Mouse (Mus musculus) kidney, adult 11 months (tissue): ENCODE measurements around the gene Aldh3b1.
A peak's percentile ranks its signal among the peaks of the same experiment; 100 is the strongest.

ENCODE experiments used
- DNase-seq: peaks from one replicate; pipeline ENCODE4 v3.0.0; 2022

The Aldh3b1 gene

GRCm38 (mm10) chr19:3942986-3943735 lies 13.6 kb upstream of the Aldh3b1 start:
- DNase-seq = peak; percentile 52

- no peak for DNase-seq
These were observed 12.7 kb upstream of the Aldh3b1 start for GRCm38 (mm10) chr19:3942315-3942714.

- DNase-seq = peak; percentile 69
These were observed 6.6 kb upstream of the Aldh3b1 start for GRCm38 (mm10) chr19:3935896-3936850.

DNA sequence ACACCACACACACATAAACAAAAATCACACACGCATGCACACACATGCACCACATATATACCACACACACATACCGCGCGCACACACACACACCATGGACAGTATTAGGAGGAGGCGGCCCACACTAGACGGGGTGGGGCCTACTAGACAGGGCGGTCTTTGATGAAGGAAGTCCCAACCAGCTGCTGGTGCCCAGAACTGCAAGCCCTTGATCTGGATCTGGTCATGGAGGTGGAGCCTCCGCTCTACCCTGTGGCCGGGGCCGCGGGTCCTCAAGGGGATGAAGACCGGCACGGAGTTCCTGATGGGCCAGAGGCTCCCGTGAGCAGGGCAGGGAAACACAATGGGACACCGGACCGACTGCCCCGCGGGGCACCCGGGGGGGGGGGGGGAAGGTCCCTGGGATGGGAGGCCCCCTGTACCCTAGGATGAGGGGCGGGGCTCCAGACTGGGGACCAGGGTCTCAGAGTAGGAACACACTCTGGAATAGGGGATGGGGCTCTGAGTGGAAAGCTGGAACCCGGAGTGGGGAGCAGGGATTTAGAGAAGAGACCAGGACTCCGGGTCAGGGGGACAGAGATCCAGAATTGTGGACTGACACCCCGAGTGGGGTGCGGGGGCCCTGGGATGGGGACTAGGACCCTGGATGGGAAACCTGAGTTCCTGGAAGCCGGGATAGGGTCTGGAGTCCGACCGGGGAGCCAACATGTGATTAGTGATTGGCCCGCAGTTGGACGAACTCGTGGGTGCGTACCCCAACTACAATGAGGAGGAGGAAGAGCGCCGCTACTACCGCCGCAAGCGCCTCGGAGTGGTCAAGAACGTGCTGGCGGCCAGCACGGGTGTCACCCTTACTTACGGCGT lies 5.7 kb upstream of the Aldh3b1 start, which contains the start of gene Unc93b1:
Unc93b1 (plus strand) TSS at position 155 of the 864 bp plus-strand sequence.
- peak; percentile 73 for DNase-seq

DNA sequence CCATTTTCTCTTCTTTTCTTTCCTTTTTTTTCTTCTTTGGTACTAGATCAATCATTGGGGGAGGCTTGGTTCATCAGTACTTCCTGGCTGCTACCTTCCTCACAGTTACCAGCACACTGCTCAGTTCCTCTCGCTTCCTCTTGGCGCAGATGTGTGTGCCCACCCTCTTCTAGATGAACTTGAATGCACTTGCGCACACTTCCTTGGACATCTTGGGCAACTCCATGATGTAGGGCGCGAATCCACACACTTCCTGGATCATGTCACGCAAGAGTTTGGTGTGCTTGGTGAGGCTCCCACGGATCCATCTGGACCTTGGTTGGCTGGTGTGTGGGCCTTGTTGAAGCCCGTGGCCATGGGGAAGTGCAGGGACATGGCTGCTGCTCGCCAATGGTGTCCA lies 2.1 kb upstream of the Aldh3b1 start:
- no peak for DNase-seq

GRCm38 (mm10) chr19:3930262-3931057 lies 852 bp upstream of the Aldh3b1 start:
- no peak for DNase-seq

GRCm38 (mm10) chr19:3928779-3929178 lies 829 bp downstream of the Aldh3b1 start:
- DNase-seq = no peak

- DNase-seq = no peak
These were observed 1.6 kb downstream of the Aldh3b1 start for GRCm38 (mm10) chr19:3927989-3928388.

DNA sequence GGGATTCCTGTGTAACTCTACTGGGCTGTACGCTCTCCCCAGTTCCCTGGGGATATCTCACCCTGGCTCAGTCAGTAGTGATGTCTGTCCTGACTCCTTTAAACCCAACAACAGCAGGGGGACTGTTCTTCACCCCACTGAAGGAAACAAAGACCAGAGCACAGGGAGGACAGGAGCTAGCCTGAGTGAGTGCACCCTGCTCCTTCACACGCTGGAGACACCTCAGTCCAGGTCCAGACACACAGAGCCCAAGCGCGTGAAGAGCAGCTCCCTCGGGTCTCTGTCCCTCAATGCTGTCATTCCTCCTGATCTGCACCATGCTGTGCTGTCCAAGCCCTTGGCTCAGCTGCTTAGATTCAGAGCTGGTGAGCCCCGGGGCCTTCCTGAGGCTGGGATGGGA lies 2.9 kb downstream of the Aldh3b1 start:
- no peak for DNase-seq

DNA sequence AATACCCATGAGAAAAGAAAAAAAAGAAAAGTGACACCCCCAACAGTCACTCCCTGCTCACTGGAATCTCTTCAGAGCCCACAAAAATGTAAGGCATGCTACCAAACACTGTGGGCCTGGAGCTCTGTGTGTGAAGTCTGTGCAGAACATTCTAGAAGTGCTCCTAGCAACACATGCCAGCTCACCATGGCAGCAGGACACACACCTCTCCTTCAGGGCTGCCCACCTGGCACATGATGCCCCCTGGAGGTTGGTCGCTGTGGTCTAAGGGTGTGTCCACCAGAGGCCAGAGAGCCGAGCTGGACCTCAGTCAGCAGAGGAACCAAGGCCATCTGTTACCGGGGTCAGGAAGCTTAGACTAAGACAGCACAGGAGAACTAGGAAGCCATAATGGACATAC lies 3.3 kb downstream of the Aldh3b1 start:
- DNase-seq = no peak

- DNase-seq = no peak
These were observed 3.7 kb downstream of the Aldh3b1 start for GRCm38 (mm10) chr19:3925859-3926258.

GRCm38 (mm10) chr19:3924868-3925267 lies 4.7 kb downstream of the Aldh3b1 start:
- no peak for DNase-seq

DNA sequence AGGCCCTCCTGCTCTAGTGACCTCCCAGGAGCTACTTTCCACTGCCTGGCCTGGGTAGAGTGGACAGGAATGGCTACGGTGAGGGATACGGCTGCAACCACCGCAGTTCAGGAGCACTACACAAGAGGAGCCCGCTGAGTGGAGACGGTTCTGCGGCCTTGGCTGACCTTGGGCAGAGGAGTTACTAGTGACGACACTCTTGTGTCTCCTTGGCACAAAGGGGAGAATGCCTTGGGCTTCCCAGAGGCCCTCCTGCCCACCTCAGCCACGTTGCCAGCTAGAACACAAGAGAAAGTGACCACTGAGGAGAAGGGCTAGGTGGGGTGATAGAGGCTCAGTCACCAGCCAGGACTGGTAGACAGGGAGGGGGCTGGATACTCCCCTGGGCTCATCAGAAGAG lies 5.4 kb downstream of the Aldh3b1 start:
- no peak for DNase-seq

GRCm38 (mm10) chr19:3923586-3923985 lies 6.0 kb downstream of the Aldh3b1 start:
- DNase-seq = no peak

- DNase-seq = no peak
These were observed 6.8 kb downstream of the Aldh3b1 start for GRCm38 (mm10) chr19:3922661-3923371.

GRCm38 (mm10) chr19:3919928-3920327 lies 9.7 kb downstream of the Aldh3b1 start:
- DNase-seq = no peak

GRCm38 (mm10) chr19:3916727-3917126 lies 12.9 kb downstream of the Aldh3b1 start:
- no peak for DNase-seq

DNA sequence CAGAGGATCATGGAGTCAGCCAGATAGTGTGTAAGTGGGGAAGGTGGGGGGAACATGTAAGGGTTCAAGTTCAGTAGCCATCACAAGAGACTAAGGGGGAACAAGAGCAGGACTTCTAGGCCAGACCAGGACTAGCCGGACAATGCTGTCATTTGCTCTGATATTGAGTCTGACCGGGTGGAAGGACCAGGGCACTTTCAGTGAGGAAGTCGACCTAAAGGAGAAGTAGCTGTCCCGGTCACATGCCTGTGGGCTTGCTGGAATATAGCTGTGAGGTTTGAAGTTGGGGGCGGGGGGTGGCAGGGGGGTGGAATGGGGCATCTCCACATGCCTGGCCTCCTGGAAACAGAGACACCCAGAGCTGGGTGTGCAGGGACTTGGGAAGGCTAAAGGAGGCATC lies 15.1 kb downstream of the Aldh3b1 start:
- DNase-seq = no peak

GRCm38 (mm10) chr19:3913692-3914091 lies 15.9 kb downstream of the Aldh3b1 start:
- DNase-seq = no peak

- DNase-seq = peak; percentile 98
These were observed 17.0 kb downstream of the Aldh3b1 start, which contains the start of gene Ndufs8 for GRCm38 (mm10) chr19:3912337-3913204. Gene Ndufs8 (minus strand): TSS chr19:3912774.
